Mouse (Mus musculus): ENCODE measurements around the gene C4b.
"Not testable (repeated sequence)": the region's sequence is repeated elsewhere in the genome, so short reads cannot be mapped to it uniquely, and the experiment has no call there.

C4b gene

DNA sequence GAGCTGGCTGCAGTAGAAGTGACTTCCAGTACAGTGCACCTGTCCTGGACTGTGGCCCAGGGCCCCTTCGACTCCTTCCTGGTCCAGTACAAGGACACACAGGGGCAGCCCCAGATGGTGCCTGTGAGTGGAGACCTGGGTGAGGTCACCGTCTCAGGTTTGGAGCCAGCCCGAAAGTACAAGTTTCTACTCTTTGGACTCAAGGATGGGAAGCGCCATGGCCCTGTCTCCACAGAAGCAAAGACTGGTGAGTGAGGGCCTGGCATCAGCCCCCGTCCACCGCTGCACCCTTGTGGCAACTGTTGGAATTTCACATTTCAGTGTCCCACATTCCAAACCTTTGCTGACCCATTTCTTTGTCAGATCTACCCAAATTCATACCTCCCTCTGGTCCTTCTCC lies 30.7 kb downstream of the C4b start:
- no peak for DNase-seq (ENCODE audit: extremely low spot score, low read depth, low spot score)

DNA sequence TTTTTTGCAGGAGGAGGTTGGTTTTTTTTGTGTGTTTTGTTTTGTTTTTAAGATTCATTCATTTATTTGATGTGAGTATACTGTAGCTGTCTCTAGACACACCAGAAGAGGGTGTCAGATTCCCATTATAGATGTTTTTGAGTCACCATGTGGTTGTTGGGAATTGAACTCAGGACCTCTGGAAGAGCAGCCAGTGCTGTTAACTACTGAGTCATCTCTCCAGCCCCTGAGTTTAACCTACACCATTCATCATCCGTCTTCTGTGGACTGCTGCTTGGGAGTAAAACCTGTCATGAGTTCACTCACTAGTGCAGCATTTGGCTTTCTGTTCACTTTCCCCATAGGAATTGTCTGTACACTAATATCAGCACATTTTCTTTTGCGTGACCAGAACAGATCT lies 37.2 kb downstream of the C4b start:
- not testable (repeated sequence) for DNase-seq (ENCODE audit: extremely low spot score, low read depth, low spot score)

DNA sequence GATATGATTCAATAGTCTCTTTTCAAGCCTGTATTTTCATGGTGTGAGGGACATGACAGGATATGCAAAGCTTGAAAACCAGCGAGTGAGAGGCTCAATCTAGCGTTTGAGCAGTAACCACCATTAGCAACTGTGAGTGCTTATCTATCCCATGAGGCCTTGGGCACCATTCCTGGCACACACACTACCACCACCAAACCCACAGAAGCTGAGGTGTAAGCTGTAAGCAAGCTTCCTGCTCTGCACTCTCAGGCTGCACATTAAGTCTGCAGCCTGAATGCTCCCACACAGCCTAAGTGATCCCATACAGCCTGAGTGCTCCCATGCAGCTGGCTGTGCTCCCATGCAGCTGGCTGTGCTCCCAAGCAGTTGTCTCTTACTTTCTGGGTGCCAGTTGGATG lies 43.0 kb downstream of the C4b start:
- no peak for DNase-seq (ENCODE audit: extremely low spot score, low read depth, low spot score)

DNA sequence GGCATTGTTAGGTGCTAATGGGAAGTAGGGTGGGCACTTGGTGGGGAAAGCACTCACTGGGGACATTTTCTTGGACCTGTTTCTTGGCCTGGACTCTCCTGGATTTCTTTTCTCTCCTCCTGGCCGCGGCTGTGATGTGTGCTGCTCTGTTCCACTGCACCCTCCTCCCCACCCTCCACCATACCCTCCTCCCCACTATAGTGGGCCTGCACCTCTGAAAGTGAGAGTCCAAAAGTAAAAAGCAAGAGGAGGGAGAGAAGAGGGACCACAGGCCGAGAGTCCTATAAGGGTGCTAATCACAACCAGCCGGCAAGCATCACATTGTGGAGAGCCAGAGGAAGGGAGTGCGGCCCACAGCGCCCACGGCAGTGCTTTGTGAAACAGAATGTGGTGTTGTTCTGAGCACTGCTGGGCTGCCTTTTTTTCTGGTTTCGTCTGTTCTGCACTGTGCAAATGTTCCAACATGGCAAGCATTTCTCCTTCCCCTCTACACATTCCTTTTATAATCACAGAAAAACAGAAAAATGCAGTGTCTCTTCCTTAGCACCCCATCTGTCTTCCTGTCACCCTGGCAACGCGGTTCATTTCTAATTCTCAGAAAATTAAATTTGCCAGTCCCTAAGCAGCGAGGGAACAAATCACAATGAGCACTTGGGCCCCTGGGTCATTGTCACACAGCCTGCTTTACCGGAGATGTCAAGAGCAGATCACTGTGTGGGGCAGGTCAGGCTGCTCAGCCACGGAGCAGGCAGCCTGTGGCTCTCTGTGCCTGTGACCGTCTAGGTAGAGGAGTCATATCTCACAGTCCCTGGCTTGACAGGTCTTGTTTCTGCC lies 43.9 kb downstream of the C4b start:
- no peak for DNase-seq (ENCODE audit: extremely low spot score, low read depth, low spot score)

DNA sequence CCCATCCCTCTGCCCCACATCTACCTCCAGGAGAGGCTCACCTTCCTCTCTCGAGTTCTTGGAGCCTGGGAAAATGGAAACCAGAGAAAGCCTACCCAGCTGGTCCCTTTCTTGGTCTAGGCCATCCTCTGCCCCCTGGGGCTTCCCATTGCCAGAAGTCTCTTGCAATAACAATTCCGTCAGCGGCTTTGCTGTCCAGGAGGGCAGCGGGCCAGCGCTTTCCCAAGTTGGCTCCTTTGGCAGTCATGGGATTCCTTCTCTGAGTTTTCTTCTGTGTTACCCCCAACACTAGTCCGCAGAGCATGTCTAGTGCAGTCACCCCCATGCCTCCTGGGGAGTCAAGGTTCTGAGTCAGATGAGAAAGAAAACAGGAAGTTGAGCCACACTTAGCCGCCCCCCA lies 50.8 kb downstream of the C4b start:
- no peak for DNase-seq (ENCODE audit: extremely low spot score, low read depth, low spot score)

DNA sequence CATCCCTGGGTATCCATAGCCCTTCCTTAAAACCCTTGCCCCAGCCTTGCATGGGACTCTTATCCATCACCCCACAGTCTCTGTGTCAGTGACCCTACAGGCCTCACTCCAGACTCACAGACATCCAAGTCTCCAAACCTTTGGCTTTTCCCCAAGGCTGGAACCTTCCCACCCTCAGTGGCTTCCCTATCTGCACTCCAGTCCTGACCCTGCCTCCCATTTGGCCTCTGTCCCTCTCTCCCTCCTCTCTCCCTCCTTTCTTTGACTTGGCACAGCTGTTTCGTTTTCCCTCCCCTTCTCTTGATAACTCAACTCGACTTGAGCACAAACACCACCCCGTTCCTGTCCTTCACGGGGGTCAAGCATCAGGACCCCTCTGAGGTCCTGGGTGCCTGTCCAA lies 53.2 kb downstream of the C4b start:
- DNase-seq (ENCODE audit: extremely low spot score, low read depth, low spot score) = no peak

DNA sequence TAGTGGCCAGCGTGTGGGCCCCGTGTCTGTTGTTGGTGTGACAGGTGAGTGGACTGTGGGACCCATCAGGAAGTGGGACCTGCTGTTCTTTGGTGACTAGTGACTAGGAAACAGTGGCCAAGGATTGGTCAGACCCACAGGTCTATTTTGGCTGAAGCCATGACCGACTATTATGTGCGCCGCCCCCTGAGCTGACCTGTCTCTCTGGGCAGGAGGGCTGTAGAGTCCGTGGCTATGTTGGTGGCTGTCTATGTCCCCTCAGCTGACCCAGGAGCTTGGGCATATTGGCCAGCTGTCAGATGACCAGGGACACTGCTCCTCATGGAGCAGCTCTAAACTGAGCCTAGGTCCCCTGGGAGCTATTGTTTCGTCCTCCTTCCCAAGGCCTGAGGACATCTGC lies 54.8 kb downstream of the C4b start:
- DNase-seq (ENCODE audit: extremely low spot score, low read depth, low spot score) = no peak

DNA sequence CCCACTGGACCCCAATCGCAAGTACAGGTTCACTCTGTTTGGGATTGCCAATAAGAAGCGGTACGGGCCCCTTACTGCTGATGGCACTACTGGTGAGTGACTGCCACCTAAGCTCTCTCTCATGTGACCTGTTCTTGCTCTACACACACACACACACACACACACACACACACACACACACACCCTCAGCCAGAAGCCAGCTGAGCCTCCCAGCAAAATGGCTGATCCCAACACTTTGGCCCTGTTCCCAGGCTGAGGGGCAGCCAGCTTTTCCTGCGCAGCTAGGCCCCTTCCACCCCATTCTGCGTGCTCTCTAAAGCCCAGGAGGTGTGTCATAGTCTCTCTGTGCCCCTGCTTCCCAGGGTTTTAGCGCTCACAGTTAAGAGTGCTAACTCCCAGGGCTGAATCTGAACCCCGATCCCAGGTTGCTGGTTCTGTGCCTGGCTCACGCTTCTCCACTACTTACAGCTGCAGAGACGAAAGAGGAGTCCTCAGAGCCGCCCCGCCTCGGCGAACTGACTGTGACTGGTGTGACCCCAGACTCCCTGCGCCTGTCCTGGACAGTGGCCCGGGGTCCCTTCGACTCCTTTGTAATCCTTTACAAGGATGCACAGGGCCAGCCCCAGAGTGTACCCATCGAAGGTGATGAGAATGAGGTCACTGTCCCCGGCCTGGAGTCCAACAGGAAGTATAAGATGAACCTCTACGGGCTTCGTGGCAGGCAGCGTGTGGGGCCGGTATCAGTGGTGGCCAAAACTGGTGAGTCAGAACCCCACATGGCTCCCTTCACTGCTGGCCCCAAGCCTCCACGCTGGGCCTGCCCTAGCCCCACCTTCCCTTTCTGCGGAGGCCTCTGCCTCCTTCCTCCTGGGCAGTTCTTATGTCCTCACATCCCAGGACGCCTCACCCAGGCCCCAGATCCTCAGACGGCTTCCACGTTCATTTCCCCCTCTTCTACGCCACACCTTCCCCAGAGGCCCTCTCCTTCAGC lies 58.3 kb downstream of the C4b start:
- DNase-seq (ENCODE audit: extremely low spot score, low read depth, low spot score) = no peak

DNA sequence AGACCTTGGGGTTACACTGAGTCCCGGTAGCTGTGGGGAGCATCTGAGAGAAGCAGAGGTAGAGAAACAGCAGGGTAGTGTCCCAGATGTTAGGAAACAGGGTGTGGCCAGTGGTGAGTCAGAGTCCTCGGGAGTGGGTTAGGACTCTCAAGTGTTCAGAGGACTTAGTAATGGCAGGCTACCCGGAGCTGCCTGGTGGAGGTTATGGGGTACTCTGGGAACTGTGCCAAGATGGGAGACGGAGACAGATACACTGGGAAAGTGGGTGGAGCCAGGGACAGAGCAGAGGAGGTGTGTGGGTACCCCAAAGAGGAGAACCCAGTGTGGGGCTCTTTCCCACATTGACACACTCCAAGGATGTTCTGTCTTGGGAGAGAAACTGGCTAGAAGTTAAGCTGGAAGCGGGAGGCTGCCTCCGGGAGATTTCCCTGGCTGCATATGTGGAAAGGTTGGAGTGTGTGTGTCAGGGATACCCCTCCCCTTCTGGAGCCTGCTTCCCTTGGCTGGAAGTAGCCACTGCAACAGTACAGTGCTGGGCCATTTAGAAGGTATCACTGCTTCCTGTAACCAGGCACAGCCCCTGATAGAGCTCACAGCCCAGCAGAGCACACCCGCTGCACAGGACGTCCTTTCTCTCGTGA lies 59.3 kb downstream of the C4b start:
- DNase-seq (ENCODE audit: extremely low spot score, low read depth, low spot score) = no peak

DNA sequence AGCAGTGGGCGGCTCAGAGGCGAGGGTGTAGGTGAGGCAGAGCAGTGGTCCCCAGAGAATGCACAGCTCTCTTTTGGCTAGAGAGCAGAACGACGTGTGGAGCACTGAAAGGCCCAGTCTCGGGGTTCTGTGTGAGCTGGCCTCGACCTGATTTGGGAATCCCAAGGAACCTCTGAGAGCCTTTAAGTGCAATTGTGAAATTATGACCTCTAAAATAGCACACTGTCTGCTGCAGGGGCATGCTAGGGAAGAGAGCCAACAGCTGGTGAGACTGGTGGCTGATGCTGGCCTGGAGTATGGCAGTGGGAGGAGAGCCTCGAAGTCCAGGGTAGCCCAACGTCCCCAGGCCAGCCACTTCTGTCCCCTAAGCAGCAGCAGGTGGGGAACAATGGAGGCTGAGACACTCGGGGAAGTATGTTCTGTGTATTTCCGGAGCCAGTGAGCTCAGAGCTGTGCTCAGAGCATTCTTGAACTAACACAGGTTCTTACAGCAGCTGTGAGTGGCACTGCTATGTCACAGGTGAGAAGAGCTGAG lies 59.9 kb downstream of the C4b start:
- DNase-seq (ENCODE audit: extremely low spot score, low read depth, low spot score) = no peak

DNA sequence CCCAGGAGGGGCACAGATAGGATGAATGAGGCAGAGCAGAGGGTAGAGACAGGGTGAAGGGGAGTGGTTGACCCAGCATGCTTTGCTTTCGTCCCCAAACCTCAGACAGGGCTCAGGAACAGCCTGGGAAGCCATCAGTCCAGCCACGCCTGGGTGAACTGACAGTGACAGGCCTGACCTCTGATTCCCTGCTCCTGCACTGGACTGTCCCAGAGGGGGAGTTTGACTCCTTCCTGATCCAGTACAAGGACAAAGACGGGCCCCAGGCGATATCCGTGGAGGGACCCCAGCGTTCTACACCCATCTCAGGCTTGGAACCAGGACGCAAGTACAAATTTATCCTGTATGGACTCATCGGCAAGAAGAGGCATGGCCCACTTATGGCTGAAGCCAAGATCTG lies 60.5 kb downstream of the C4b start:
- DNase-seq (ENCODE audit: extremely low spot score, low read depth, low spot score) = no peak

DNA sequence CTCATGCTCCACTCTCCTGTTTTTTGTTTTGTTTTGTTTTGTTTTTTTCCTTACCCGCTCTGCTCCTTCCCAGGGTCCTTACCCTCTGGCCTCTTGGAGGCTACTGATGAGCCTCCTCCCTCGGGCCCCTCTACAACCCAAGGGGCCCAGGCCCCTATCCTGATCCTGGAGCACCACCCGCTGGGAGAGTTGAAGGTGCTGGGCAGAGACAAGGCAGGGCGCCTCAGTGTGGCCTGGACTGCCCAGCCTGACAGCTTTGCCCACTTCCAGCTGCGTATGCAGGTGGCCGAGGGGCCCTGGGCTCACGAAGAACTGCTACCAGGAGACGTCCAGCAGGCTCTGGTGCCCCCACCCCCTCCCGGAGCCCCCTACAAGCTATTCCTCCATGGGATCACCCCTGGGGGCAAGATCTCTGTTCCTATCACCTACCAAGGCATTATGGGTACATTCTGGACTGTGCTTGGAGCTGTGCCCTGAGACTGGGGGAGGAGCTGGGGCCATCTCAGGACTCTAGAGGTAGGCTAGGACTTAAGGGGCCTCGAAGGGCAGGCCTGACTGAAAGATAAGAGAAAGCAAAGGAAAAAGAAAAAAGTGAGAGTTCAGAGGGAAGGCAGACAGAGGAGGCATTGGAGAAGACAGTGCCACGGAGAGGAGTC lies 61.7 kb downstream of the C4b start:
- DNase-seq (ENCODE audit: extremely low spot score, low read depth, low spot score) = no peak

DNA sequence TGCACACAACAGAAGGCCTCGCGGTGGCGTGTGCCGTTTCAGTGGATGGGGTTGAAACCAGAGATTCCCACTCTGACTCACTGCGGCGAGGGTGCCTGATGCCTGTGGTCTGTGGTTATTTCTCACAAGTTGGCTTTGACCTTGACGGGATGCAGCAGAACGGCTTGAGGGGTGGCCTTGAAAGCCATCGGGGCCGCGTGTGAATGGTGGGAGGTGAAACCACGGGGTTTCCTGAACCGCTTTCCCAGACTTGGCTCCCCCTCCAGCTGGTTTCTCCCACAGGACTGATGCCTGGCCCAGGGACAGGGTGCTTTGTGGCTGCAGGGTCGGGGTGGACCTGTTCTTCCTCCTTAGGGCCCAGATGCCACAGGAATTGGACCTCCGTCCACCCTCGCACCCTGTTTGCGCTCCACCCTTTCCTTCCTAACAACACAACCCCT lies 62.5 kb downstream of the C4b start:
- no peak for DNase-seq (ENCODE audit: extremely low spot score, low read depth, low spot score)

DNA sequence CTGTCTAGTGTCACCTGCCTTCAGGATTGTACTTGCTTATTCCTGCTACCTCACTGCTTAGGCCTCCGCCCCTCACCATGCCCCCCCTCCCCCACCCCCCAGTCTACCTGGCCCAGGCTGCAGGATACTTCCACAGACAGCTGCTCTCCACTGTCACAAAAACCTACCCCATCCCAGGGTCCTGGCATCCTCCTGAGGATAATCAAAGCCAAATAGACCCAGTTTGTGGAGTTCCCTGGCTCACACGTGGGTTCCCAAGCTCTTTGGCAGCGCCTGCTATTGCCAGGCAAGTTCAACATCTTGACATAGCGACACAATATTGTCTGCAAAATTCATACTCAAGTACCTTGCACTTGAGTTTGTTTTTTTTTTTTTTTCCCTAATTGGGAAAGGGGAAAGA lies 63.1 kb downstream of the C4b start:
- no peak for DNase-seq (ENCODE audit: extremely low spot score, low read depth, low spot score)

DNA sequence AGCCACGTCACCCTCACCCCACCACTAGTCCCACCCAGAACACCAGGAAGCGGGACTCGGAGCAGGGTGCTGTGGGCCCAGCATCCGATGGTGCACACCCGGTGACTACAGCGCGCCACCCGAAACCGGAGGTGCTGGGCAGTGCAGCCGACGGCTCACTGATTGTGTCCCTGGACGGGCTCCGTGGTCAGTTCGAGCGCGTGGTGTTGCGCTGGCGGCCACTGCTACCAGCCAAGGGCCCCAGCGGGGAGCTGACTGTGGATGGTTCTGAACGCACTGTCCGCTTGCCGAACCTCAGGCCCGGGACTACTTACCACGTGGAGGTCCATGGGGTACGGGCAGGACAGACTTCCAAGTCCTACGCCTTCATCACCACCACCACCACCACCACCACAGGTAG lies 63.5 kb downstream of the C4b start:
- DNase-seq (ENCODE audit: extremely low spot score, low read depth, low spot score) = no peak
